Mouse (Mus musculus): ENCODE measurements around the gene Atp2b2.

Atp2b2 gene

GRCm38 (mm10) chr6:113942355-113942754 lies 100.1 kb downstream of the Atp2b2 start:
- Histone ChIP-seq H3K27me3 (ENCODE audit: control insufficient read depth, insufficient read depth, low read length, poor library complexity, severe bottlenecking) (no peaks in the 10 kb centered on the region), H3K36me3 (ENCODE audit: control insufficient read depth, insufficient read depth, low read length, poor library complexity, severe bottlenecking) (no peaks in the 10 kb centered on the region)
- DNase-seq (ENCODE audit: low read depth, low spot score): no peak

GRCm38 (mm10) chr6:113941324-113941723 lies 101.1 kb downstream of the Atp2b2 start:
- no peaks in the 10 kb centered on the region for H3K27me3 ChIP-seq (ENCODE audit: control insufficient read depth, insufficient read depth, low read length, poor library complexity, severe bottlenecking)
- DNase-seq (ENCODE audit: low read depth, low spot score): no peak
- H3K36me3 ChIP-seq (ENCODE audit: control insufficient read depth, insufficient read depth, low read length, poor library complexity, severe bottlenecking): no peaks in the 10 kb centered on the region

- no peak for DNase-seq (ENCODE audit: low read depth, low spot score)
- H3K36me3 ChIP-seq (ENCODE audit: control insufficient read depth, insufficient read depth, low read length, poor library complexity, severe bottlenecking): no peaks in the 10 kb centered on the region
- H3K27me3 ChIP-seq (ENCODE audit: control insufficient read depth, insufficient read depth, low read length, poor library complexity, severe bottlenecking): no peaks in the 10 kb centered on the region
Measured at GRCm38 (mm10) chr6:113939442-113939841, 103.0 kb downstream of the Atp2b2 start.

GRCm38 (mm10) chr6:113936811-113937508 lies 105.5 kb downstream of the Atp2b2 start:
- DNase-seq (ENCODE audit: low read depth, low spot score): no peak
- no peaks in the 10 kb centered on the region for H3K27me3 ChIP-seq (ENCODE audit: control insufficient read depth, insufficient read depth, low read length, poor library complexity, severe bottlenecking)
- no peaks in the 10 kb centered on the region for H3K36me3 ChIP-seq (ENCODE audit: control insufficient read depth, insufficient read depth, low read length, poor library complexity, severe bottlenecking)

- no peaks in the 10 kb centered on the region for H3K27me3 ChIP-seq (ENCODE audit: control insufficient read depth, insufficient read depth, low read length, poor library complexity, severe bottlenecking)
- no peaks in the 10 kb centered on the region for H3K36me3 ChIP-seq (ENCODE audit: control insufficient read depth, insufficient read depth, low read length, poor library complexity, severe bottlenecking)
- DNase-seq (ENCODE audit: low read depth, low spot score): no peak
Measured at GRCm38 (mm10) chr6:113936111-113936510, 106.3 kb downstream of the Atp2b2 start.

- Histone ChIP-seq H3K36me3 (ENCODE audit: control insufficient read depth, insufficient read depth, low read length, poor library complexity, severe bottlenecking) (no peaks in the 10 kb centered on the region), H3K27me3 (ENCODE audit: control insufficient read depth, insufficient read depth, low read length, poor library complexity, severe bottlenecking) (no peaks in the 10 kb centered on the region)
- no peak for DNase-seq (ENCODE audit: low read depth, low spot score)
Measured at GRCm38 (mm10) chr6:113934692-113935091, 107.7 kb downstream of the Atp2b2 start.

- no peak for DNase-seq (ENCODE audit: low read depth, low spot score)
- Histone ChIP-seq H3K27me3 (ENCODE audit: control insufficient read depth, insufficient read depth, low read length, poor library complexity, severe bottlenecking) (no peaks in the 10 kb centered on the region), H3K36me3 (ENCODE audit: control insufficient read depth, insufficient read depth, low read length, poor library complexity, severe bottlenecking) (no peaks in the 10 kb centered on the region)
Measured at GRCm38 (mm10) chr6:113933261-113934151, 108.9 kb downstream of the Atp2b2 start.

- no peaks in the 10 kb centered on the region for H3K36me3 ChIP-seq (ENCODE audit: control insufficient read depth, insufficient read depth, low read length, poor library complexity, severe bottlenecking)
- no peak for DNase-seq (ENCODE audit: low read depth, low spot score)
- H3K27me3 ChIP-seq (ENCODE audit: control insufficient read depth, insufficient read depth, low read length, poor library complexity, severe bottlenecking): no peaks in the 10 kb centered on the region
Measured at GRCm38 (mm10) chr6:113929191-113929875, 113.1 kb downstream of the Atp2b2 start.

GRCm38 (mm10) chr6:113923249-113923648 lies 119.2 kb downstream of the Atp2b2 start:
- H3K36me3 ChIP-seq (ENCODE audit: control insufficient read depth, insufficient read depth, low read length, poor library complexity, severe bottlenecking): no peaks in the 10 kb centered on the region
- no peaks in the 10 kb centered on the region for H3K27me3 ChIP-seq (ENCODE audit: control insufficient read depth, insufficient read depth, low read length, poor library complexity, severe bottlenecking)
- DNase-seq (ENCODE audit: low read depth, low spot score): no peak

GRCm38 (mm10) chr6:113920466-113920865 lies 121.9 kb downstream of the Atp2b2 start:
- H3K36me3 ChIP-seq (ENCODE audit: control insufficient read depth, insufficient read depth, low read length, poor library complexity, severe bottlenecking): no peaks in the 10 kb centered on the region
- no peak for DNase-seq (ENCODE audit: low read depth, low spot score)
- H3K27me3 ChIP-seq (ENCODE audit: control insufficient read depth, insufficient read depth, low read length, poor library complexity, severe bottlenecking): no peaks in the 10 kb centered on the region

GRCm38 (mm10) chr6:113912753-113913152 lies 129.7 kb downstream of the Atp2b2 start:
- no peaks in the 10 kb centered on the region for H3K36me3 ChIP-seq (ENCODE audit: control insufficient read depth, insufficient read depth, low read length, poor library complexity, severe bottlenecking)
- no peak for DNase-seq (ENCODE audit: low read depth, low spot score)
- no peaks in the 10 kb centered on the region for H3K27me3 ChIP-seq (ENCODE audit: control insufficient read depth, insufficient read depth, low read length, poor library complexity, severe bottlenecking)

GRCm38 (mm10) chr6:113911094-113911493 lies 131.3 kb downstream of the Atp2b2 start:
- DNase-seq (ENCODE audit: low read depth, low spot score): peak; percentile 1
- no peaks in the 10 kb centered on the region for H3K36me3 ChIP-seq (ENCODE audit: control insufficient read depth, insufficient read depth, low read length, poor library complexity, severe bottlenecking)

GRCm38 (mm10) chr6:113910411-113911055 lies 131.9 kb downstream of the Atp2b2 start:
- Histone ChIP-seq H3K36me3 (ENCODE audit: control insufficient read depth, insufficient read depth, low read length, poor library complexity, severe bottlenecking) (no peaks in the 10 kb centered on the region), H3K27me3 (ENCODE audit: control insufficient read depth, insufficient read depth, low read length, poor library complexity, severe bottlenecking) (no peaks in the 10 kb centered on the region)
- no peak for DNase-seq (ENCODE audit: low read depth, low spot score)

More at GRCm38 (mm10) chr6:113911094-113911493, 131.3 kb downstream of the Atp2b2 start:
- no peaks in the 10 kb centered on the region for H3K27me3 ChIP-seq (ENCODE audit: control insufficient read depth, insufficient read depth, low read length, poor library complexity, severe bottlenecking)

GRCm38 (mm10) chr6:113909836-113910235 lies 132.6 kb downstream of the Atp2b2 start:
- Histone ChIP-seq H3K27me3 (ENCODE audit: control insufficient read depth, insufficient read depth, low read length, poor library complexity, severe bottlenecking) (no peaks in the 10 kb centered on the region), H3K36me3 (ENCODE audit: control insufficient read depth, insufficient read depth, low read length, poor library complexity, severe bottlenecking) (no peaks in the 10 kb centered on the region)
- no peak for DNase-seq (ENCODE audit: low read depth, low spot score)
